Mouse (Mus musculus) brain, embryonic 18.5 days (tissue): Measurements from ENCODE around the gene Mrap.

Experiments used
- DNase-seq: peaks from one replicate; pipeline ENCODE4 v3.0.0-alpha.2; 2012; ENCODE audit warnings: low read depth, low spot score

Mrap gene

DNA sequence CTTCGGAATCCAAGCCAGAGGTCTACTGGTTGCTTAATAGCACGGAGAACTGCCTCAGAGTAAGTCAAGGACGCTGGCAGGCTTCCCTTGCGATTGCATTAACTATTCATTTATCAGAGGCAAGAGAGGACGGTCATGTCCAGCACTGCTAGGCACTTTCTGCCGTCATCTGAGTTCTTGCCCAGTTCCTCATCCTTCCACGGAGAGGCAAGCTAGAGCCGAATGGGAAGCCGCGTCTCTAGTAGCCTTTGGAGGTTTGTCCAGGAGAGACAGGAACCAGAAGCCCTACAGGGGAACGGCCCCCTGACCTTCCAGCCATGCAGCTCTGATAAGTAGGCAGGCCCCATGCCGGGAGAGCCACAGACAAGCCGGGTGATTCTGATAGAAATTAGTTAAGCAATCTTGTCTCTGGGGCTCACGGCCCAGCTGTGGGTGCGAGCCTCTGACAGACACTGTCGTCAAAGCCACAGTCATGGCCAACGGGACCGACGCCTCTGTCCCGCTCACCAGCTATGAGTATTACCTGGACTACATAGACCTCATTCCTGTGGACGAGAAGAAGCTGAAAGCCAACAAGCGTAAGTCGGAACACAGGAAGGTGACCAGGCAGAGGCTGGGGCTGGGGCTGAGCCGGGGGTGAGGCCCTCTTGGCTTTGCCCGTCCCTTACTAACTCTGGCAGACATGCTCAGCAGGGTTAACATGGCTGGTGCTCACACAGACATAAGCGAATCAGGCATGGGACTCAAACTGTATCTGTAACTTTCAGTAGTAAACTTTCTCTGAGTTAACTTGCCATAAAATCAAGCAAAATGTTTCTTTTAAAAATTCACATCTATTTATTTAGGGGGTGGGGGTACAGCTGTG is at the start of gene Mrap:
Gene Mrap (plus strand): TSS at position 116 of the 865 bp plus-strand sequence.
- no peak for DNase-seq

DNA sequence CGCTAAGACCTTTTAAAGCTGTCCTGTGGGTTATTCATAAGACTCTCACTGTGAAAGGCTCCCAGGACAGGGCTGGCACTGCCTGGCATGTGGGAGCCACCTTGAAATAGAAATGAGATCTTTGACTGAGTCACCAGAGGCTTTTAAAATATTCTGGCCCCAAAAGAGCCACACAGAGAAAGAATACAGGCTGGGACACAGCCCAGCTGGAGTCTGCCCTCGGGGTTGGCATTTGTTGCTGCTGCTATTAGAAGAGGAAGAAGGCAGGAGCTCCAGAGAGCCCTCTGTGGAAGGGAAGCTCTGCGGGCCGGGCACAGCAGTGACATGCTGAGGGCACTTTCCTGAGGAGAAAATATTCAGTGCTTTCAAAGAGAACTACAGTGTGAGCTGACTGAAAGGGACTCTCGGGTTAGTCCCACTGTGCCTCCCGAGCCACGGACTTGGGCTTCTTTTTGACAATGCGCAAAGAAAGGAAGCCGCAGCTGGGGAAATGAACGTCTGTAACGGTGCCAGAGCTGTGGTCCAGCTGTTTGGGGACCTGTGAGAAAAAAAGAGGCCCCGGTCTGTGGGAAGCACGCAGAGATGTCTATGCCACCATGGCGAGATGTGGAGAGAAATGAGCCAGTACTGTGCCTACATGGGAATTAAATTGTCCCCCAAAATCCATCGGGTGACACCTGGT is 45.2 kb upstream of the Mrap start:
- no peak for DNase-seq

DNA sequence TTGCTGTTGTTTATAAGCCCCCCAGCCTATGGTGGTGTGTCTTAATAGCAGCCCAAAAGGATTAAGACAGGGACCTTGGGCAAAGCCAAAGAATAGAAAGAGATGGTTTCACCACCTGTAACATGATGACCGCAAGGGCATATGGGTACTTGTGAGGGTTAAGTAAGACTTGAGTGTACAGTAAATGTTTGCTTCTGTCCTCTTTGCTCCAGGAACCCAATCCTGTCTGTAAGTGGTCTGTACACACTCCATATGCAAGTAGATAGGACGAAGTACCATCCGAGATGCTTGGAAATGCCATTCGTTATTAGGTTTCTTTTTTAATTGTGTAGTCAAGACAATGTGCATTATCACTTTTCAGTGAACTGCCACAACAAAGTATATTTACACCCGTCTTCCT is 44.4 kb upstream of the Mrap start:
- DNase-seq = no peak

DNA sequence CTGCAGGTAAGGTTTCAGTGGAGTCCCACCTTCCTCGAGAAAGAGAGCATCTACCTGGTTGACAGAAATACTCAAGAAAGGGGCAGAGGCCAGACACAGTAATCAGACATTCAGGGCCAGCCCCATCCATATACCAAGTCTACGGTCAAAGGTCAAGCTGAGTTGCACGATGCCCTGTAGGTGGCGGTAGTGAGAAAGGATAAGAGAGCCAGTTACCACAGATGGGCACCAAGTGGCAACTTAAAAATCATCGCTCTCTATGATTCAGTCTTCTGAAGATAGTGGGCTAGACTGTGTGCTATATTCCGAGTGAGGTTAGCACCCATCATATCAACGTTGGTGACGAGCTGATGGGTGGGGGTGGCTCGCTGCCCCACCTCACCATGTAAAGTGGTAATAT is 43.3 kb upstream of the Mrap start:
- DNase-seq = no peak

DNA sequence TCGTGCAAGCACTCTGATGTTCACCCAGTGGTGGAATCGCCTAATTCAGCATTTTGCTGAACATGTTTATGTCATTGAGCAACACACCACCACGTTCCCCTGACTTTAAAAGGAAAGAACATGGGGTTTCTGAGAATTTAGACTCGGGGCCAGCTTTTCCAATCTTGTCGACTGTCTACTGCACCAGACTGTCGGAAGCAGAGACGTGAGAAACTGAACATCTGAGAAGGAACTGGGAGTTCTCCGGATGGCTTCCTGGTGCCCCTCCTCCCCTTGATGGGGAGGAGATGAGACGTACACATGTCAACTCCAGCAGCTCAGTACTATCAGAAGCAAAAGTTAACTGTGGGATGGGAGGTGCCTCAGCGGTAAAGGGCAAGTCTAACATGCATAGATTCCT is 42.9 kb upstream of the Mrap start:
- DNase-seq = no peak

DNA sequence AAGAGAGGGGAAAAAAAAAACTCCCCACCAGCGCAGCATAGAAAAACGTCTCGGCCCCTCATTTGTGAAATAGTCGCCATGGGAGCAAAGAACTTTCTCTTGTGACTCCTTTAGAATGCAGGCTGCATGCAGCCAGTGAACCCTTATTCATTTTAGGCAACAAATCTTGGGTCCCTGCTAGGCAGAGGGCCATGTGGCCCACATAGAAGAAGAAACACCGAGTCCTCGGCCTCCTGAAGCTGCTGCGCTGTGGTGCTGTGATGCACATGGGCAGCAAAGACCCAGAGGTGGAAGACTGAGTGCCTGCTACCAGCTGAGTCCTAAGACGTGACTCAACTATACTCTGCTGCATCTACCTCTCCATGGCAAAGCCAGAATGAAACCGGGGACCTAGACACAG is 41.7 kb upstream of the Mrap start:
- no peak for DNase-seq

DNA sequence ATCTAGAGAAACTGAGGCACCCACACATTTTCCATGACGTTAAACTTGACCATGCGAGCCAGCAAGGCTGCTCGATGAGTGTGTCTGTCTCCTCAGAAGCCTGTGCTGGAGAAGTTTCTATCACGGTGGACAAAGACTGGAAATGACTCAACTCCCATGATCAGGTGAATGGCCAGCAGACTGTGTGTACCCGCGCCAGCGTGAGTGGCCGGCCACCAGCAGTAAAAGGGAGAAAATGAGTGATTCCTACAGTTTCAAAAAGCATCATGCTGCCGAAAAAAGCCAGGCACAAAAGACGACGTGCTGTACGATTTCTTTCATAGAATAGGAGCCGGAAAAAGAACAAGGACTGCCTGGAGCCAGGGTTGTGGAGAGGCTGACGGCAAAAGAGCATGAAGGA is 38.6 kb upstream of the Mrap start:
- no peak for DNase-seq

DNA sequence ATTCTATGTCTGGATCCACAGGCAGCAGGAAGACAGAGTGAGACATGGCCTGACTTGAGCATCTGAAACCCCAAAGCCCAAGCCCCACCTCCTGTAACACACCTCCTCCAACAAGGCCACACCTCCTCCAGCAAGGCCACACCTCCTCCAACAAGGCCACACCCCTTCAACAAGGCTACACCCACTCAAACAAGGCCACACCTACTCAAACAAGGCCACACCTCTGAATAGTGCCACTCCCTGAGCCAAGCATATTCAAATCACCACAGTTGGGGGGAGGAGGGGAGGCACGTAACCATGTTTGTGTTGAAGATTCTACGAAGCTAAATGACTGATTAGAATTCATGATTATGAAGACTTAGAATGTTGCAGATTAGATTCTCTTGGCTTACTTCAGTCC is 36.5 kb upstream of the Mrap start:
- no peak for DNase-seq

DNA sequence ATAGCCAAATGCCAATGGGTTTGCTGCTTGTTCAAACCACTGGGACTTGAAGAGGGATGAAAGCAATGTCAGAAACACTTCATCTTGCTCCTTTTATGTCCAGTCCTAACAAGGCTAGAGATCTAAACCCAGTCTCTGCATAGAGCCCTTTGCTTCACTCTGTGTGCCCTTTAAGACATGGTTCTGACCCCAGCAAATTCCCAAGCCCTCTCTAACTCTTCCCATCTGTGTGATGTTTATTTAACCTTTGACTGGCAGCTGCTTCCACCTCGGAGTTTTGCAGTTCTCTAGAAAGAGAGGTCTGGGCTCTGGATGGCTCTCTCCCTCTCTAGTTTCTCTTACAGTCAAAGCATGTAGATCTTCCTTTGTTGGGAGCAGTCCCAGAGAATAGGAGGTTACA is 34.4 kb upstream of the Mrap start:
- no peak for DNase-seq

DNA sequence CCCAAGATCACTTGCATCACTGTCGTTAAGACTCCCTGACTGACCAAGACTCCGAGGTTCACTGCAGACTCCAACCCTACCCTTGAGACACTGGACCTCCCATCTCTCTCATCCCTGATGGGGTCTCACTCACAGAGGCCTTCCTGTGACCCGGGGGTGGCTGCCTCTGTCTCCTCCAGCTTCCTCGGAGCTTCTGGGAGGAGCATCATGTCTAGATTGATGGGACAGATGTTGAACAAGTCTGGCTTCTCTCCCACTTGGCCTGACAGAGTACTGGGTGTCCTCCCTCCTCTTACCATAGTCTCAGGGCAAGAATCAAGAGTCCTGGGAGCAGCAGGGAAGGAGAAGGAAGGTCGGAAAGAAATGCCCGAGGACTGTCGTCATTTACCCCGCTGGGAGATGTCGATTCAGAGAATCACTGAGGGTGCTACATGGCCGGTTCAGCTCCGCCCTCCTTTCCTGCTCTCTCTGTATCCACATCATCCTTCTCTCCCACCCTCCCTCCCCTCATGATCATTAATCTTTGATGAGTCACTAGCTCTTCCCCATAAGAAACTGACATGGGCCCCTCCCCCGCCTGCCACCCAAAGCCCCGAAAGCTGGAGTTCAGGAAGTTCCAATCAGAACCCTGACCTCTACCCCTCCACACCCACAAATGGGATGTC is 33.7 kb upstream of the Mrap start:
- no peak for DNase-seq

DNA sequence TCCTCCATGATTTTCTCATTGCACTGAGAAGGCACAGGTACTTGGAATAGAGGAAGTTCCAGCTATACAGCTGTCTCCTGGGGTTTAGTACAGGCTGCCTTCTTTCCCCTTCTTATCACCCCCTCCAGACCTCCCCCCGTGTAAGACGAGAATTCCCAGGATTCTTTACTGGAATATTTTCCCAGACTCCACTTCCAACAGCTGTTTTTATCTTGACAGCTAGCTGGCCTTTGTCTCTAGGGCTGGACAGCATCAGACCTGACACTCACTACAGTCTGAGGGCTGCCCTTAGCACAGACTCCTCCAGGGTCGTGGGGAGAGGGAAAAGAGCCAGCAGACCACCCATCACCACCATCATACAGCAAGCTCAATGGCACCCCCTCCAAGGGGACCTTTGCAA is 31.7 kb upstream of the Mrap start:
- DNase-seq = no peak

DNA sequence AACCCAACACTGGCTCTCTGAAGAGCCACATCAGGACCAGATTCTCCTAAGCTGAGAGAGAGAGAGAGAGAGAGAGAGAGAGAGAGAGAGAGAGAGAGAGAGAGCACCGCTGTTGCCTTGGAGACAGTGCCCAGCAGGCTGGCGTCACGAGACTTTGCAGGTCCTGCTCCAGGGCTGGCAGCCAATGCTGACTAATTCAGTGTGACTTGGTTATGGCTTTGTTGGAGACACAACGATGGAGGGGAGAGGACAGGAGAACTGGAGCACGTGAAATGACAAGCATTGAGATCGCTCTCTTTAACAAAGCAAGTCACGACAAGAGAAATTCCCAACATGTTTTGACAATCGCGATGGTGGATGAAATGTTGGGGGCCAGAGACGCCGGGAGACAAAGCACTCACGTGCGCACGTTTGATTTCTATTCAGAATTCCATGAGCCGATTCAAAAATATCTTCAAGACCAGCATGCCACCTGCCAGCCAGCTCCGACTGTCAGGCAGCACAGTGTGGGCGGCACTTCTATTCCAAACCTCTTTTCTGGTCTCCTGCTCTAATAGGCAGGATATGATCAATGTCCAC is 28.2 kb upstream of the Mrap start:
- peak; percentile 84 for DNase-seq

DNA sequence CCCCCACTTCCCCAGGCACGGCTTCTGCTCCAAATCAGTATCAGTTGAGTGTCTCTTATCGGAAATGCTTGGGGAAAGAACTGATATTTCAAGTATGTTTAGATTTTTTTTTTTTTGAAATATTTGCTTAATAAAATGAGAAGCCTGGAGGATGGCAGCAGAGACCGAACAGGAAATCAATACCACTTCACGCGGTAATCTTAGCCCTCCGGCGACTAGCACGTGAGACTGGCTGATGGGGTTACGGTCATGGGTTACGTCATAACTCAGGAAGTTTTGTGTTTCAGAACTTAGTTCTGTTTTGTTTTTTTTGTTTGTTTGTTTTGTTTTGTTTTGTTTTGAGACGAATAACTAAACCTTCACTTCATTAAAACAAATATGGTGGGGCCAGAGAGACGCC is 27.7 kb upstream of the Mrap start:
- DNase-seq = no peak

DNA sequence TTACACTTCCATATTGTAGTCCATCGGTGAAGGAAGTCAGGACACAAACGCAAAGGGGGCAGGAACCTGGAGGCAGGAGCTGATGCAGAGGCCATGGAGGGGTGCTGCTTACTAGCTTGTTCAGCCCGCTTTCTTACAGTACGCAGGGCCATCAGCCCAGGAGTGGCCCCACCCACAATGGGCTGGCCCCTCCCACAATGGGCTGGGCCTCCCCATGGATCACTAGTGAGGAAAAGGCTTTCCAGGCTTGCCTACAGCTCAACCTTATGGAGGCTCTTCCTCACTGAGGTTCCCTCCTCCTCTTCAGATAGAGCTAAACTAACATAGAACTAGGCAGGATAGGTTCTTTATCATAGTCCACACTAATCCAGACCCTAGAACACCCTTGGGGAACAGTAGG is 14.0 kb upstream of the Mrap start:
- DNase-seq = no peak

DNA sequence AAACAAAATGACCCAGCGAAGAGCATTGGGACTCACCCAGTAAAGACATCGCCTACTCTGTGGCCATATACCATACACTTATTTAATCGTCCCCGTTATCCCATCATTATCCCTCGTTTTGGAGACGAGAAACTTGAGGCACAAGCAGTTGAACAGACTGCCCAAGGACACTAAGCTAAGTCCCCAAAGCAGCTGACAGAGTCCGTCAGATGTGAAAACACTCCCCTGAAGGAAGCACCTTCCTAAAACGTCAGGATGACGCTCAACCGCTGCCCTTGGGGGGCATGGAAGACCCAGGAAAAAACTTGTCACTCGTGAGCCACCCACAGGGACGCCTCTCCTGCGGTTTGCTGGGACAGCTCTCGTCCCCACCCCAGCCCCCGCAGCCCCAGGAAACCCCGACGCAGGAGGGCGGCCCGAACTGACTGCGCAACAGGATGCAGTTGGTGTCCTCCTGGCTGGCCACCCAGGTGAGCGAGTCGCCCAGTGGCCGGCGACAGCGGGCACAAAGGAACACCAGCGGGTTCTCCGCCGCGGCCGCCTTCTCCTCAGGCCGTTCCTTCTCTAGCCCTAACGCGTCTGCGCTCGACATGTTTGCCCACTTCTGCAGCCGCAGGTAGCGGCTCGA is 11.3 kb upstream of the Mrap start:
- no peak for DNase-seq

DNA sequence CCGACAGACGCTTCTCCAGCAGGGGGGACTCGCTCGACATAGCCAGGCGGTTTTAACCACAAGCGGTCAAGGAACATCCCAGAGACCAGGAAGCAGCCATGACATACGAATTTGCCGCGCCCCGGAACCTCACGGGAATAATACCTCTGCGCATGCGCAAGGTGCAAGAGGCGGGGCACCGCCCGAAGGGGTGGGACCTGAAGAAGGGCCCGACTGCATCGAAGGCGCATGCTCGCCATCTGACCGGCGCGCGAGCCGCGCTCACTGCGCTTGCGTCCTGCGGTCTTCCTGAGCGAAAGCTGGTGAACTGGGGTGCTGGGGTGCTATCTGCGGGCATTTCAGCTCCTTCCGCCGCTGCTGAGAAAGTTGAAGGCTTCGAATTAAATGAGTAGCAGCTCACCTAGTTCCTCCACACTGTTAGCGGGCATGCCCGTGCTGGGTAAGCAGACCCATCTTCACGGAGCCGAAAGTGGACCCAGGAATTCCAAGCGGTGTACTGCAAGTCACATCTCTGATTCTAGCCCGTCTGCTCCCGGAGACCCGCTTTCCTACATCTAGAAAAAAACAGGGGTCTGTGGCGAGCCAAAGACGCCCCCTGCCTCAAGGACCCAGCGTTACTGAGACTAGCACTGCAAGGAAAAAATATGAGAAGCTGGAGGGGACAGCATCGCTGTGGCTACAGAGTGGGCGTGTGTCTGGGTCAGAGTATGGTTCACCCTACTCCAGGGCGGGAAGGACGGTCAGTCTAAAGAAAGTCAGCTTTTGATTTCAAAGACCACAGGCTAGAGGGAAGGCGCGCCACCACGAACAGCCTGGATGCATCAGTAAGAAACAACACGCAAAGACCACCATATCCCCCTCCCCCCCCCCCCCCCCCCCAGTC is 10.5 kb upstream of the Mrap start, which contains the start of gene Mis18a:
Gene Mis18a (minus strand): TSS at position 172 of the 883 bp plus-strand sequence.
- peak; percentile 93 for DNase-seq

DNA sequence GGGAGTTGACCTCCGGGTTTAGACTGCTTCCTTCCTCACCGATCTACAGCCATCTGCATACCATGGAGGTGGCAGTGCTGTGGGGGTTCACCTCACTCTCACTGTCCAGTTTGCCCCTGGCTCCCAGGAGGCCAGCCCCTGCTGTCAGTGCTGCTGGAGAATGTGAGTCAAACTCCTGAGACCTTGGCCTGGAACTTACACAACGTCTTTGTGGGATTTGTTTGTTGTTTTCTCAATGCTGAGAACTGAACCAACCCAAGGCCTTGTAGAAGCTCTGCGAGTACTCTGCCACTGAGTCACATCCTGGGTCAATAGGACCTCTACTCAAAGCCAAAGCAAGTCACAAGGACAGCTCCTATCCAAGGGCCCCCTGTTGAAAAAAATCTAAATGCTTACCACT is 2.4 kb upstream of the Mrap start:
- DNase-seq = no peak

DNA sequence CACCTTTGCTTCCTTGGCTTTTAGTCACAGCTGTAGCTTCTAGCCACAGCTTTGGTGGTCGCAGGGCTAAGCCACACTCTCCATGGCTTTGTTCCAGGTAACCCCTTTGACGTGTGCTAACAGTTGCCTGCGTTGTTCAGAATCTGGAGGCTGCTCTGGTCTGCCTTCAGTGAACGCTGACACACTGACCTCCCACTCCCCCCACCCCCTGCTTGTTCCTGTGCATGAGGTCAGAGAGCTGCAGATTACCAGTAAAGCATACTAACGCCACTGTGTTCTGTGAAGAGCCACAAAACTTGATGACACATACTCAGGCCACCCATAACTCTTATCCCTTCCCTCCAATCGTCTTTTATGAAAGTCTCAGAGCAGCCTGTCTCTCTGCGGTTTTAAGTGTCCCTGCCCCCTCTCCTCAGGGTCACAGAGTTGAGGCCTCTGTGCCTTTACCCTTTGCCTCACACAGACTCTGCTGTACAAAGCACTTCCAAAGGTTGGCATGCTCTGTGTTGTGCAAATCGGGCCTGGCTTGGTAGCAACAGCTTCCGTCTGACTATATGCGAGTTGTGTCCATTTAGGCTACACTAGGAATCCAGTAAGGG is 1.2 kb upstream of the Mrap start:
- DNase-seq = no peak

DNA sequence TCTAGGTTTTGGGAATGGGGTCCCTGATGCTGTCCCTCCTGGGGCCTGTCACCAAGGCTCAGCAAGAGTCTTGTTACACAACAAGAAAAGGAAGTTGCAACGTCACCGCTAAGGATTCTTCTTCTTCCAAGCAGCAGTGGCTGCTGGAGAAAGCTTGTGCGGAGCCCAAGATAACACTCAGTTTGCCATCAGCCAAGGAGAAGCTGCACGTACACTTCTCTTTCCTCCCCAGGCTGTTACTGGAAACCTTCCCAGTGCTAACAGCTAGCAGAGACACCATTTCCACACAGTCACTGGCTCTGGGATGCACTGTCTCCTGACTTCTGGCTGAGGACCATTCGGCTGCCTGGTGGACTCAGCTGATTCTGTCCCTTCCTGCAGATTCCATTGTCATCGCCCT is 9.1 kb downstream of the Mrap start:
- no peak for DNase-seq

DNA sequence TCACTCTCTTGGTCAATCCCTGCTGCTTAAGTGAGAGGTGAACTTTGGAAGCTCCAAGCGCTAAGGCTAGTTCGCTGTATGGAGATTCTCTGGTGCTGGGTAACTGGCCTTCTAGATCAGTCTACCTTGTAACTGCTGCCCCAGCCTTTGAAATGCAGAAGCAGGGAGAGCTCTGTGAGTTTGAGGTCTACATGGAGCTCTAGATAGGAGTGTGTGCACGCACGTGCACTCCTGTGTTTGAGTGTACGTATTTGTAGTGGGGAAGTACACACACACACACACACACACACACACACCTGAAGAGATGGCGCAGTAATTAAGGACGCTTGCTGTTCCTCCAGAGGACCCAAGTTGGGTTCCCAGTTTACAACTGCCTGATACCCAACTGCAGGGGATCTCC is 10.2 kb downstream of the Mrap start:
- DNase-seq = no peak
